Mouse (Mus musculus) brain, embryonic 14.5 days (tissue): ENCODE results near the gene Pdcd2l.

ENCODE experiments used
- CTCF ChIP-seq: fragments of 200-500 bp; IDR thresholded peaks from 2 replicates; pipeline ENCODE4 v1.5.1; 2012; ENCODE audit warnings: inconsistent platforms, mild to moderate bottlenecking, moderate library complexity, borderline replicate concordance; ENCODE audit not compliant: insufficient read depth, insufficient read length; ENCODE audit errors: extremely low read depth
- POLR2A ChIP-seq: fragments of 200-500 bp; IDR thresholded peaks from 2 replicates; pipeline ENCODE4 v1.6.1; 2012; ENCODE audit warnings: mild to moderate bottlenecking, inconsistent platforms, borderline replicate concordance; ENCODE audit not compliant: poor library complexity, insufficient read depth, insufficient read length, severe bottlenecking; ENCODE audit errors: extremely low read depth

DNA sequence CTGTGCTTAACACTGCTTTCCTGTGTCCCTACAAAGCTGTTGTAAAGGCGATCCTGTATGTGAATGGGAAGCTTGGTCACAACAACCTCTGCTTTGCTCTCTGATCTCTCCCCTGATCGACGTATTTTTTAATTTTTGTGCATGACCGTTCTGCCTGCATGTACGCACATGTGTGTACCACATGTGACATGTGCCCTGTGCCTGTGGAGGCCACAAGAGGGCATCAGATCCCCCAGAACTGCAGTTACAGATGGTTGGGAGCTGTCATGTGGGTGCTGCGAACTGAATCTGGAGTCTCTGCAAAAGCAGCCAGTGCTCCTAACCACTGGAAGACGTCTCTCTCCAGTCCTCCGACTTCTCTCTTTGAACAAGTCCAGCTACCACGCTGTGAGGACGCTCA is 25.9 kb upstream of the Pdcd2l start:
- no peak for TF ChIP-seq CTCF
- no peak for TF ChIP-seq POLR2A
